Mouse (Mus musculus) hindbrain, embryonic 16.5 days (tissue): ENCODE measurements around the gene Kansl1l. TPM values are rescaled to one million over a fixed set of nuclear protein-coding genes. Genes with fewer than 3 reads are reported as not detected.

Source experiments
- ATAC-seq: fragments of 200-750 bp; cut with Nextera tagmentation; 2 replicates; pipeline ENCODE4 v1.8.0; 2017; ENCODE audit warnings: moderate TSS enrichment, moderate library complexity
- H3K27ac ChIP-seq: fragments of 300-500 bp; sonication (generic); 2 replicates; pipeline ENCODE4 v1.5.1; 2014; ENCODE audit warnings: low read depth, mild to moderate bottlenecking, control low read depth, low read length, moderate library complexity
- H3K27me3 ChIP-seq: fragments of 300-500 bp; sonication (generic); replicated peaks from 2 replicates; pipeline ENCODE4 v1.6.1; 2014; ENCODE audit warnings: low read length; ENCODE audit not compliant: control insufficient read depth, insufficient read depth
- H3K36me3 ChIP-seq: fragments of 300-500 bp; sonication (generic); 2 replicates; pipeline ENCODE4 v1.6.1; 2014; ENCODE audit warnings: mild to moderate bottlenecking, low read length, moderate library complexity, mixed read lengths; ENCODE audit not compliant: control insufficient read depth, insufficient read depth
- H3K4me1 ChIP-seq: fragments of 300-500 bp; sonication (generic); 2 replicates; pipeline ENCODE4 v1.6.1; 2014; ENCODE audit warnings: low read depth, low read length; ENCODE audit not compliant: control insufficient read depth, insufficient read depth
- H3K4me2 ChIP-seq: fragments of 300-500 bp; sonication (generic); 2 replicates; pipeline ENCODE4 v1.6.1; 2014; ENCODE audit warnings: mild to moderate bottlenecking, low read length, control low read depth, moderate library complexity
- H3K4me3 ChIP-seq: fragments of 300-500 bp; sonication (generic); 2 replicates; pipeline ENCODE4 v1.5.1; 2014; ENCODE audit warnings: mild to moderate bottlenecking, low read length, control low read depth, moderate library complexity
- H3K9ac ChIP-seq: fragments of 300-500 bp; sonication (generic); 2 replicates; pipeline ENCODE4 v1.6.1; 2014; ENCODE audit warnings: low read depth, mild to moderate bottlenecking, control low read depth, low read length, moderate library complexity
- H3K9me3 ChIP-seq: fragments of 300-500 bp; sonication (generic); 2 replicates; pipeline ENCODE4 v1.6.1; 2014; ENCODE audit warnings: mild to moderate bottlenecking, low read length, moderate library complexity; ENCODE audit not compliant: control insufficient read depth
- WGBS: fragments of 180-500 bp; shearing (Covaris S2); extraction: QIAGEN DNeasy Blood & Tissue Kit; methylation state at CpG from one replicate; pipeline ENCODE4 v1.1.7; 2014; 5-methylcytosine and 5-hydroxymethylcytosine counted together
- polyA plus RNA-seq: library from polyadenylated mRNA; unstranded; fragments of >200 nt; fragmentation: Nextera tagmentation; extraction: Ambion mirVana; gene quantifications from 2 replicates; pipeline ENCODE4 v1.2.1, GENCODE M21; 2015

Gene Kansl1l
- polyA plus RNA-seq, 1 experiment from 2014 or later: 9.9 TPM

DNA sequence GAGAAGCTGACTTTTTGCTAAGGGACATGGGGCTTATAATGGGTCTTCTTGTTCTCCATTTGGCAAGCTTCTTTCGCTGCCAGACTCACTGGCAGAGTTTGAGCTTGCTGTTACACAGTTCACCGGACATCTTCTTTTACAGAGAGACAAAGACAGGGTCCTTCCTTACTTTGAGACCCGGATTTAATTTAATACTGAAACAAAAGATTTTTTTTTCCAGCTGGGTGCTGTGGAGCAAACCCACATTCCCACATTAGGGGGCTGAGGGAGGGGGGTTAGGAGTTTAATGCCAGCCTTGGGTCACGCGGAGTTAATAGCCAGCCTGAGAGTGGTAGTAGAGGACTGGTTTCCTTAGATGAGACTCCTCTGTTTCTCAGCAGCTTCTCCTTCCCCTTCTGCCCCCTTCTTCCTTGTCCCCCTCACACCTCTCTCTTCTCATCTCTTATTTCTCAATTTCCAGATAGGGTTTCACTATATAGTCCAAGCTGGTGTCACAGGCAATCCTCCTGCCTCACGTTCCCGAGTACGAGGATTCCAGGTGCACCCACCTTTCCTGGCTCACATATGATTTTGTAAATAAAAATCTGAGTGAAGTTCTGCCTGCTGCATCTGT is 124.5 kb downstream of the Kansl1l start:
- peak; percentile 96 for ATAC-seq
- H3K27ac ChIP-seq: no peak overlapping the region; the same call in 1 of the 2 replicates
- H3K9me3 ChIP-seq: no peaks in the 10 kb centered on the region
- no peaks in the 10 kb centered on the region for H3K27me3 ChIP-seq
- H3K9ac ChIP-seq: no peak overlapping the region
- no peak overlapping the region for H3K4me2 ChIP-seq
- no peaks in the 10 kb centered on the region for H3K36me3 ChIP-seq
- H3K4me1 ChIP-seq: no peaks in the 10 kb centered on the region
- H3K4me3 ChIP-seq: no peak overlapping the region
- 67% methylated on average over 8 of the region's 8 CpGs for WGBS

- no peak overlapping the region for H3K9ac ChIP-seq
- peak overlapping the region; percentile 46; the same call in 1 of the 2 replicates for H3K27ac ChIP-seq
- no peaks in the 10 kb centered on the region for H3K36me3 ChIP-seq
- H3K4me2 ChIP-seq: no peak overlapping the region
- no peaks in the 10 kb centered on the region for H3K27me3 ChIP-seq
- H3K4me1 ChIP-seq: no peaks in the 10 kb centered on the region
- no peaks in the 10 kb centered on the region for H3K9me3 ChIP-seq
- 58% methylated on average over 1 of the region's 1 CpGs for WGBS
- no peak overlapping the region for H3K4me3 ChIP-seq
- ATAC-seq: peak; percentile 80
These were observed 125.1 kb downstream of the Kansl1l start for GRCm38 (mm10) chr1:66692308-66692707.

GRCm38 (mm10) chr1:66691772-66692171 is 125.6 kb downstream of the Kansl1l start:
- H3K27me3 ChIP-seq: no peaks in the 10 kb centered on the region
- no peaks in the 10 kb centered on the region for H3K36me3 ChIP-seq
- no peak overlapping the region for H3K9ac ChIP-seq
- no peak overlapping the region for H3K4me2 ChIP-seq
- H3K27ac ChIP-seq: no peak overlapping the region
- H3K4me3 ChIP-seq: no peak overlapping the region
- no peak for ATAC-seq
- H3K9me3 ChIP-seq: no peaks in the 10 kb centered on the region
- no peaks in the 10 kb centered on the region for H3K4me1 ChIP-seq
- WGBS: 59% methylated on average over 3 of the region's 3 CpGs

GRCm38 (mm10) chr1:66682974-66683373 is 134.4 kb downstream of the Kansl1l start:
- Histone ChIP-seq H3K9me3 (no peaks in the 10 kb centered on the region), H3K4me2 (no peak overlapping the region), H3K27ac (no peak overlapping the region), H3K9ac (no peak overlapping the region), H3K36me3 (no peaks in the 10 kb centered on the region), H3K4me3 (no peak overlapping the region), H3K4me1 (no peaks in the 10 kb centered on the region), H3K27me3 (no peaks in the 10 kb centered on the region)
- WGBS: 90% methylated on average over 5 of the region's 5 CpGs
- no peak for ATAC-seq

- no peak for ATAC-seq
- Histone ChIP-seq H3K27ac (no peak overlapping the region), H3K4me1 (no peaks in the 10 kb centered on the region), H3K9ac (no peak overlapping the region), H3K9me3 (no peaks in the 10 kb centered on the region), H3K36me3 (no peaks in the 10 kb centered on the region), H3K4me3 (no peak overlapping the region), H3K27me3 (no peaks in the 10 kb centered on the region), H3K4me2 (no peak overlapping the region)
- 37% methylated on average over 2 of the region's 2 CpGs for WGBS
These were observed 138.7 kb downstream of the Kansl1l start for GRCm38 (mm10) chr1:66678662-66679061.

GRCm38 (mm10) chr1:66677928-66678327 is 139.4 kb downstream of the Kansl1l start:
- Histone ChIP-seq H3K9ac (no peak overlapping the region), H3K27me3 (no peaks in the 10 kb centered on the region), H3K4me3 (no peak overlapping the region), H3K4me1 (no peaks in the 10 kb centered on the region), H3K36me3 (no peaks in the 10 kb centered on the region), H3K9me3 (no peaks in the 10 kb centered on the region), H3K27ac (no peak overlapping the region), H3K4me2 (no peak overlapping the region)
- 74% methylated on average over 14 of the region's 14 CpGs for WGBS
- ATAC-seq: no peak

DNA sequence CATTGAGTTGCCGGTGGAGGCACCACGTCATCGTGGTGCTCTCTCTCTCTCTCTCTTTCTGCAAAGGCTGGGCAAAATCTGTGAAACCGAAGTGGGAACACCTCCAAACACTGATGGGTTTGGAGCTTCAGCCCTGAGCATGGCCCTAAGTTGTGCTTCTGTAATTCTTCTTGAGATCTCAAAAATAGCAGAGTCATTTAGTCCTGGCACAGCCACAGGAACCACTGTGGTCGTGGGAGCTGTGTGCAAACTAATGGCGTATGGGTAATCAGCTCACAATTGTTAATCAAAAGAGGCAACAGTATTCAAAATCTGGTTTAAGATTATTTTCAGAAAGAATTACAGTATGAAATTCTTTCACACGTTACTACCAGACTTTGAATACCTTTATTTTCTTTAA is 144.6 kb downstream of the Kansl1l start:
- Histone ChIP-seq H3K36me3 (no peaks in the 10 kb centered on the region), H3K4me3 (no peak overlapping the region), H3K9me3 (no peaks in the 10 kb centered on the region), H3K4me1 (no peaks in the 10 kb centered on the region), H3K4me2 (no peak overlapping the region), H3K27ac (no peak overlapping the region), H3K27me3 (no peaks in the 10 kb centered on the region), H3K9ac (no peak overlapping the region)
- ATAC-seq: no peak
- WGBS: 87% methylated on average over 7 of the region's 7 CpGs

DNA sequence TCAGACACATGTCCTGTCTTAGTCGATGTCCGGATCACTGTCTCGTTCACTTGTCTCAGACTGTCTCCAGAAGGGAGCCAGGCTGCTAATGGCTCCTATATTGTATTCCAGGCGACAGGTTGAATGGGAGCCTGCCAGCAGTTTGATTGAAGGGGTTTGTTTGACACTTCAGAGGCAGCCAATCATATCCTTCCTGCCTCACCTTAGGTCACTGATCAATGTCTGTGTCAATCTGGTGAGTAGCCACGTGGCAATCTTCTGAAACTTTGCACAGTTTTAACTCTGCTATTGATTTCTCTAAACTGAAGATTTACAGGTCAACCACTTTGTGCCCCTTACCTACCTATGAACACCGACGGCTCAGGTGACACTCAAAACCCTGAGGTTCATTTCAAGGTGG is 145.9 kb downstream of the Kansl1l start:
- Histone ChIP-seq H3K4me2 (no peak overlapping the region), H3K27ac (no peak overlapping the region), H3K4me3 (no peak overlapping the region), H3K4me1 (no peaks in the 10 kb centered on the region), H3K9ac (no peak overlapping the region), H3K36me3 (no peaks in the 10 kb centered on the region), H3K27me3 (no peaks in the 10 kb centered on the region), H3K9me3 (no peaks in the 10 kb centered on the region)
- WGBS: 57% methylated on average over 7 of the region's 7 CpGs
- ATAC-seq: no peak
